Mouse (Mus musculus) thymus, adult 2 months (tissue): ENCODE results near the gene Dock1.

Source experiments
- CTCF ChIP-seq: fragments of 200-500 bp; IDR thresholded peaks from 2 replicates; pipeline ENCODE4 v1.5.1; 2012; ENCODE audit warnings: mild to moderate bottlenecking, control low read depth, low read length, moderate library complexity, borderline replicate concordance; ENCODE audit not compliant: control insufficient read depth, poor library complexity, insufficient read depth; ENCODE audit errors: extremely low read depth
- POLR2A ChIP-seq: fragments of 200-500 bp; IDR thresholded peaks from 2 replicates; pipeline ENCODE4 v1.6.1; 2012; ENCODE audit warnings: mild to moderate bottlenecking, low read length, control low read depth, moderate library complexity; ENCODE audit not compliant: control insufficient read depth, poor library complexity, insufficient read depth; ENCODE audit errors: extremely low read depth

DNA sequence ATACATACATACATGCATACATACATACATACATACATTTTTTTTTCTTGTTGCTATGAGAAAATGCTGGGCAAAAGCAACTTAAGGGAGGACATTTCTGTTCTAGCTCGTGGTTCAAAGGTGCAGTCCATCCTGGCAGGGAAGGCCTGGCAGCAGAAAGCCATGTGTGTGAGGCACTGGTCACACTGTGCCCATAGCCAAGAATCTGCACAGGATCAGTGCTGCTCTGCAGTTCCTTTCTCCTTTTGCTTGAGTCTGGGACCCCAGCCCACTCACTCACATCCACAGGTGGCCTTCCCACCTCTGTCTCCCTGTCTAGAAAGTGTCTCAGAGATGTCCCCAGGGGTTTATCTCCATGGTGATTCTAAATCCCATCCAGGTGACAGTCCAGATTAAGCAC lies 331.8 kb downstream of the Dock1 start:
- TF ChIP-seq CTCF (no peak), POLR2A (no peak)
